Mouse (Mus musculus): ENCODE results near the gene Inpp5e. TPM values are rescaled to one million over a fixed set of nuclear protein-coding genes. Genes with fewer than 3 reads are reported as not detected.

Inpp5e gene
- total RNA-seq, 2 experiments from 2014 or later = 15.2 to 16.9 TPM

Other genes starting within 250 kb of the Inpp5e start
- gene Lhx3, start 200.9 kb downstream of the Inpp5e start, total RNA-seq (2021) = not detected
- 10 to 100 TPM; 15.8 to 15.9 TPM for gene Qsox2, start 171.7 kb downstream of the Inpp5e start, total RNA-seq (2021)
- under 1 TPM; 0.08 to 0.18 TPM for gene Ccdc187, start 114.6 kb downstream of the Inpp5e start, total RNA-seq (2021)
- 100 to 1,000 TPM; 195 to 226 TPM for gene Gpsm1, start 93.7 kb downstream of the Inpp5e start, total RNA-seq (2021)
- gene Dnlz, start 57.1 kb downstream of the Inpp5e start, total RNA-seq (2021) = 10 to 100 TPM; 20.0 to 21.8 TPM
- 1 to 10 TPM; 1.8 to 1.9 TPM for gene Card9, start 48.3 kb downstream of the Inpp5e start, total RNA-seq (2021)
- 10 to 100 TPM in 1 of 2 experiments, 1 to 10 TPM in 1; 8.9 to 11.2 TPM for gene Snapc4, start 28.6 kb downstream of the Inpp5e start, total RNA-seq (2021)
- gene Entr1, start 19.9 kb downstream of the Inpp5e start, total RNA-seq (2021) = 10 to 100 TPM; 49.1 to 50.1 TPM
- gene Pmpca, start 19.9 kb downstream of the Inpp5e start, total RNA-seq (2021) = 100 to 1,000 TPM; 129 to 130 TPM
- 10 to 100 TPM; 34.9 to 38.8 TPM for gene Sec16a, start 36.0 kb upstream of the Inpp5e start, total RNA-seq (2021)
- gene Notch1, start 107.5 kb upstream of the Inpp5e start, total RNA-seq (2021) = 10 to 100 TPM; 27.5 to 32.3 TPM
- gene Egfl7, start 170.8 kb upstream of the Inpp5e start, total RNA-seq (2021) = 100 to 1,000 TPM; 149 to 179 TPM
- gene Gm20532, start 177.4 kb upstream of the Inpp5e start, total RNA-seq (2021) = not detected
- 10 to 100 TPM; 49.7 to 51.6 TPM for gene Agpat2, start 195.2 kb upstream of the Inpp5e start, total RNA-seq (2021)
- gene Fam69b, start 219.3 kb upstream of the Inpp5e start, total RNA-seq (2021) = 10 to 100 TPM; 26.9 to 28.9 TPM